Comparison of ENCODE assay signal across 24 mouse cellular contexts in genomic region chr17:74982880-74983279, GRCm38 (mm10).
"Had no signal": no experiment of that assay in that cellular context is flagged by ENCODE, and none has a peak within 500 bp of the region (broad histone marks: within the 10 kb centered on the region; RNA-seq: fewer than 3 reads in every experiment).

No protein-coding gene starts in this region.

- H3K4me1 ChIP-seq: heart, embryonic 13.5 days; heart, embryonic 15.5 days; hindbrain, embryonic 13.5 days; hindbrain, embryonic 15.5 days; kidney, embryonic 15.5 days; limb, embryonic 15.5 days had no signal

- H3K27ac ChIP-seq: heart, embryonic 13.5 days; heart, embryonic 15.5 days; hindbrain, embryonic 13.5 days; hindbrain, embryonic 15.5 days; hindbrain, postnatal 0 days; kidney, embryonic 15.5 days; kidney, postnatal 0 days; limb, embryonic 13.5 days; limb, embryonic 15.5 days had no signal

- H3K4me2 ChIP-seq: heart, embryonic 13.5 days; heart, embryonic 15.5 days; hindbrain, embryonic 13.5 days; hindbrain, embryonic 15.5 days; kidney, embryonic 15.5 days; limb, embryonic 13.5 days; limb, embryonic 15.5 days had no signal

- DNase-seq: forebrain, postnatal 0 days; gastrocnemius, postnatal 14 days; gastrocnemius, postnatal 36 days; heart, adult 18-20 months; heart, postnatal 14 days; heart, postnatal 36 days; kidney, adult 11 months; kidney, adult 2 months; kidney, adult 9 months; kidney, postnatal 14 days; kidney, postnatal 36 days; layer of hippocampus, adult 9-11 months; layer of hippocampus, postnatal 36 days; left cerebral cortex, postnatal 4 days had no signal

- H3K9ac ChIP-seq: forebrain, postnatal 0 days; heart, embryonic 13.5 days; heart, embryonic 15.5 days; hindbrain, embryonic 13.5 days; hindbrain, embryonic 15.5 days; kidney, embryonic 15.5 days; limb, embryonic 13.5 days; limb, embryonic 15.5 days had no signal

- ATAC-seq: forebrain, postnatal 0 days; hindbrain, postnatal 0 days; intestine, embryonic 16.5 days had no signal

- H3K9me3 ChIP-seq: heart, embryonic 15.5 days; hindbrain, embryonic 13.5 days; hindbrain, embryonic 15.5 days; kidney, embryonic 15.5 days; limb, embryonic 15.5 days had no signal

- H3K36me3 ChIP-seq: heart, embryonic 13.5 days; heart, embryonic 15.5 days; hindbrain, embryonic 13.5 days; hindbrain, embryonic 15.5 days; kidney, embryonic 15.5 days; limb, embryonic 13.5 days; limb, embryonic 15.5 days had no signal

- H3K27me3 ChIP-seq: heart, embryonic 13.5 days; heart, embryonic 15.5 days; hindbrain, embryonic 13.5 days; hindbrain, embryonic 15.5 days; kidney, embryonic 15.5 days; limb, embryonic 13.5 days; limb, embryonic 15.5 days had no signal

- H3K4me3 ChIP-seq: heart, embryonic 13.5 days; heart, embryonic 15.5 days; hindbrain, embryonic 13.5 days; hindbrain, embryonic 15.5 days; kidney, embryonic 15.5 days; limb, embryonic 13.5 days; limb, embryonic 15.5 days had no signal
